7 mouse cellular contexts compared by ENCODE assay signal in genomic region chr9:102189406-102189805, GRCm38 (mm10).
DNase-seq lines count a peak whose midpoint lies in the region; ATAC-seq lines count a peak whose summit lies in the region.

No protein-coding gene starts in this region.

- DNase-seq in urinary bladder, postnatal 4 days (ENCODE audit: low spot score in 2 of 2): peak; percentile 65 to 69
- DNase-seq in urinary bladder, adult 18-20 months (ENCODE audit: low spot score in 2 of 2): no peak
- DNase-seq in cerebellum, postnatal 25 days: peak; percentile 94 to 96
- peak; percentile 51 for DNase-seq in kidney, postnatal 10 days
- DNase-seq in ovary, postnatal 14 days (ENCODE audit: low spot score): peak; percentile 60
- DNase-seq in layer of hippocampus, adult 8-10 months (ENCODE audit: low spot score in 2 of 2): no peak

- no peak for ATAC-seq in CD4-positive, CD25-positive, alpha-beta regulatory T cell, adult 4 months

Comparison
In these comparisons a context has a peak if more than half of its experiments do, and no peak if none do; other contexts are left out.
1. DNase-seq: peak in urinary bladder, postnatal 4 days (2 of 2), cerebellum, postnatal 25 days (2 of 2), kidney, postnatal 10 days (single experiment) and ovary, postnatal 14 days (single experiment); none in urinary bladder, adult 18-20 months (0 of 2) and layer of hippocampus, adult 8-10 months (0 of 2).